Mouse (Mus musculus) neural tube, embryonic 12.5 days (tissue): ENCODE results near the gene Abca2. TPM values are rescaled to one million over a fixed set of nuclear protein-coding genes. Genes with fewer than 3 reads are reported as not detected.
"Not testable (repeated sequence)": the region's sequence is repeated elsewhere in the genome, so short reads cannot be mapped to it uniquely, and the experiment has no call there.

Experiments used
- ATAC-seq: fragments of 200-750 bp; cut with Nextera tagmentation; 2 replicates; pipeline ENCODE4 v1.8.0; 2017; ENCODE audit warnings: low read depth, mild to moderate bottlenecking, moderate TSS enrichment, moderate library complexity; ENCODE audit not compliant: low FRiP score
- H3K27ac ChIP-seq: fragments of 300-500 bp; sonication (generic); 2 replicates; pipeline ENCODE4 v1.5.1; 2016
- H3K27me3 ChIP-seq: fragments of 300-500 bp; sonication (generic); replicated peaks from 2 replicates; pipeline ENCODE4 v1.6.1; 2016; ENCODE audit warnings: mild to moderate bottlenecking
- H3K36me3 ChIP-seq: fragments of 300-500 bp; sonication (generic); 2 replicates; pipeline ENCODE4 v1.6.1; 2016; ENCODE audit warnings: mild to moderate bottlenecking
- H3K4me1 ChIP-seq: fragments of 300-500 bp; sonication (generic); 2 replicates; pipeline ENCODE4 v1.6.1; 2016
- H3K4me2 ChIP-seq: fragments of 300-500 bp; sonication (generic); replicated peaks from 2 replicates; pipeline ENCODE4 v1.6.1; 2016; ENCODE audit warnings: mild to moderate bottlenecking
- H3K4me3 ChIP-seq: fragments of 300-500 bp; sonication (generic); 2 replicates; pipeline ENCODE4 v1.5.1; 2016
- H3K9ac ChIP-seq: fragments of 300-500 bp; sonication (generic); 2 replicates; pipeline ENCODE4 v1.6.1; 2016; ENCODE audit warnings: mild to moderate bottlenecking
- H3K9me3 ChIP-seq: fragments of 300-500 bp; sonication (generic); 2 replicates; pipeline ENCODE4 v1.6.1; 2016; ENCODE audit warnings: mild to moderate bottlenecking
- WGBS: fragments of 180-500 bp; shearing (Covaris S2); methylation state at CpG from one replicate; pipeline ENCODE4 v1.1.7; 2016; 5-methylcytosine and 5-hydroxymethylcytosine counted together
- polyA plus RNA-seq: library from polyadenylated mRNA; unstranded; fragments of >200 nt; fragmentation: Nextera tagmentation; extraction: Ambion mirVana; gene quantifications from 2 replicates; pipeline ENCODE4 v1.2.1, GENCODE M21; 2016

Gene Abca2
- polyA plus RNA-seq, 1 experiment from 2014 or later: 10.2 TPM

GRCm38 (mm10) chr2:25402377-25402971 is 26.0 kb upstream of the Abca2 start:
- peaks cover 7% of the 10 kb centered on the region; the same call in 1 of the 2 replicates for H3K36me3 ChIP-seq
- peak overlapping the region; percentile 89 for H3K4me3 ChIP-seq
- peak overlapping the region; percentile 76 for H3K4me2 ChIP-seq
- under 1% methylated on average over 13 of the region's 13 CpGs for WGBS
- peak overlapping the region; percentile 98 for H3K9ac ChIP-seq
- peaks cover 39% of the 10 kb centered on the region for H3K27me3 ChIP-seq
- no peaks in the 10 kb centered on the region for H3K9me3 ChIP-seq
- peak; percentile 65 for ATAC-seq
- peaks cover 29% of the 10 kb centered on the region for H3K4me1 ChIP-seq
- no peak overlapping the region; the same call in 1 of the 2 replicates for H3K27ac ChIP-seq

- Histone ChIP-seq H3K27ac (peak overlapping the region; percentile 60), H3K9ac (peak overlapping the region; percentile 98), H3K36me3 (peaks cover 13% of the 10 kb centered on the region), H3K9me3 (no peaks in the 10 kb centered on the region), H3K27me3 (peaks cover 33% of the 10 kb centered on the region), H3K4me1 (peaks cover 29% of the 10 kb centered on the region), H3K4me3 (peak overlapping the region; percentile 89), H3K4me2 (peak overlapping the region; percentile 76)
- peak; percentile 77 for ATAC-seq
- under 1% methylated on average over 54 of the region's 54 CpGs for WGBS
Measured at GRCm38 (mm10) chr2:25402972-25403601, 25.4 kb upstream of the Abca2 start.

- Histone ChIP-seq H3K9me3 (no peaks in the 10 kb centered on the region), H3K4me1 (peaks cover 29% of the 10 kb centered on the region), H3K27ac (no peak overlapping the region), H3K27me3 (peaks cover 24% of the 10 kb centered on the region), H3K9ac (peak overlapping the region; percentile 98), H3K36me3 (peaks cover 20% of the 10 kb centered on the region), H3K4me3 (peak overlapping the region; percentile 89), H3K4me2 (peak overlapping the region; percentile 76)
- ATAC-seq: no peak
- WGBS: 82% methylated on average over 4 of the region's 4 CpGs
Measured at GRCm38 (mm10) chr2:25403994-25404393, 24.5 kb upstream of the Abca2 start.

GRCm38 (mm10) chr2:25408908-25409307 is 19.6 kb upstream of the Abca2 start:
- H3K4me3 ChIP-seq: no peak overlapping the region
- no peak for ATAC-seq
- H3K9ac ChIP-seq: no peak overlapping the region
- H3K9me3 ChIP-seq: no peaks in the 10 kb centered on the region
- H3K27ac ChIP-seq: no peak overlapping the region
- H3K4me1 ChIP-seq: peaks cover 14% of the 10 kb centered on the region
- peaks cover 34% of the 10 kb centered on the region for H3K36me3 ChIP-seq
- no peak overlapping the region for H3K4me2 ChIP-seq
- 0 out of 2 replicates have a peak, but pooled peaks cover 4% of the 10 kb centered on the region for H3K27me3 ChIP-seq
- 88% methylated on average over 10 of the region's 10 CpGs for WGBS

GRCm38 (mm10) chr2:25413436-25413835 is 15.1 kb upstream of the Abca2 start:
- H3K27me3 ChIP-seq, ATAC-seq, H3K9me3 ChIP-seq, H3K4me3 ChIP-seq, H3K4me1 ChIP-seq, H3K27ac ChIP-seq, H3K9ac ChIP-seq, H3K4me2 ChIP-seq: not testable (repeated sequence)
- peaks cover 20% of the 10 kb centered on the region for H3K36me3 ChIP-seq

- WGBS: 25% methylated on average over 3 of the region's 3 CpGs
- Histone ChIP-seq H3K9me3 (no peaks in the 10 kb centered on the region), H3K9ac (no peak overlapping the region), H3K4me1 (no peaks in the 10 kb centered on the region), H3K27ac (no peak overlapping the region), H3K27me3 (no peaks in the 10 kb centered on the region), H3K4me2 (no peak overlapping the region), H3K36me3 (no peaks in the 10 kb centered on the region; the same call in 1 of the 2 replicates), H3K4me3 (no peak overlapping the region)
- no peak for ATAC-seq
Measured at GRCm38 (mm10) chr2:25417426-25417825, 11.1 kb upstream of the Abca2 start.

GRCm38 (mm10) chr2:25421896-25422295 is 6.6 kb upstream of the Abca2 start:
- Histone ChIP-seq H3K27ac (no peak overlapping the region), H3K36me3 (no peaks in the 10 kb centered on the region), H3K4me1 (no peaks in the 10 kb centered on the region), H3K4me2 (no peak overlapping the region), H3K9me3 (no peaks in the 10 kb centered on the region), H3K27me3 (peaks cover 28% of the 10 kb centered on the region), H3K9ac (no peak overlapping the region), H3K4me3 (no peak overlapping the region)
- 16% methylated on average over 3 of the region's 3 CpGs for WGBS
- ATAC-seq: peak; percentile 18; the same call in 1 of the 2 replicates

- Histone ChIP-seq H3K27ac (no peak within 1 kb of the TSS), H3K9ac (no peak within 1 kb of the TSS), H3K4me2 (no peak within 1 kb of the TSS), H3K4me1 (no peaks in the 10 kb centered on the region), H3K36me3 (no peaks in the 10 kb centered on the region), H3K4me3 (no peak within 1 kb of the TSS), H3K9me3 (no peaks in the 10 kb centered on the region), H3K27me3 (peaks cover 28% of the 10 kb centered on the region)
- ATAC-seq: no peak
- 73% methylated on average over 17 of the region's 17 CpGs for WGBS
Measured at GRCm38 (mm10) chr2:25422587-25423410, 5.7 kb upstream of the Abca2 start, which contains the start of gene Fut7. Fut7 (plus strand) TSS chr2:25423267.

- no peak overlapping the region for H3K27ac ChIP-seq
- H3K36me3 ChIP-seq: no peaks in the 10 kb centered on the region
- no peak for ATAC-seq
- no peaks in the 10 kb centered on the region for H3K9me3 ChIP-seq
- peaks cover 28% of the 10 kb centered on the region for H3K27me3 ChIP-seq
- H3K4me3 ChIP-seq: no peak overlapping the region
- H3K4me1 ChIP-seq: no peaks in the 10 kb centered on the region
- no peak overlapping the region for H3K9ac ChIP-seq
- H3K4me2 ChIP-seq: no peak overlapping the region
- WGBS: 85% methylated on average over 1 of the region's 1 CpGs
Measured at GRCm38 (mm10) chr2:25423626-25424025, 4.9 kb upstream of the Abca2 start.

- no peak overlapping the region for H3K4me2 ChIP-seq
- no peak overlapping the region for H3K4me3 ChIP-seq
- H3K36me3 ChIP-seq: no peaks in the 10 kb centered on the region
- H3K27me3 ChIP-seq: peaks cover 30% of the 10 kb centered on the region
- 48% methylated on average over 27 of the region's 27 CpGs for WGBS
- H3K9me3 ChIP-seq: no peaks in the 10 kb centered on the region
- no peak overlapping the region for H3K9ac ChIP-seq
- ATAC-seq: no peak
- H3K4me1 ChIP-seq: peaks cover 16% of the 10 kb centered on the region
- H3K27ac ChIP-seq: no peak overlapping the region
Measured at GRCm38 (mm10) chr2:25425481-25425880, 3.0 kb upstream of the Abca2 start.

GRCm38 (mm10) chr2:25426721-25427191 is 1.7 kb upstream of the Abca2 start:
- H3K4me1 ChIP-seq: peaks cover 22% of the 10 kb centered on the region
- H3K4me3 ChIP-seq: no peak overlapping the region
- H3K9ac ChIP-seq: no peak overlapping the region; the same call in 1 of the 2 replicates
- H3K9me3 ChIP-seq: no peaks in the 10 kb centered on the region
- ATAC-seq: no peak
- H3K36me3 ChIP-seq: no peaks in the 10 kb centered on the region
- H3K27ac ChIP-seq: no peak overlapping the region
- 30% methylated on average over 5 of the region's 5 CpGs for WGBS
- H3K4me2 ChIP-seq: no peak overlapping the region
- H3K27me3 ChIP-seq: peaks cover 33% of the 10 kb centered on the region

GRCm38 (mm10) chr2:25427256-25427655 is 1.2 kb upstream of the Abca2 start:
- Histone ChIP-seq H3K36me3 (peaks cover 3% of the 10 kb centered on the region; the same call in 1 of the 2 replicates), H3K4me1 (peaks cover 22% of the 10 kb centered on the region), H3K4me2 (no peak overlapping the region), H3K9ac (no peak overlapping the region), H3K9me3 (no peaks in the 10 kb centered on the region), H3K27me3 (peaks cover 33% of the 10 kb centered on the region), H3K27ac (no peak overlapping the region), H3K4me3 (no peak overlapping the region)
- 88% methylated on average over 5 of the region's 5 CpGs for WGBS
- no peak for ATAC-seq
